Mouse (Mus musculus): ENCODE measurements around the gene Kcnd2.

DNA sequence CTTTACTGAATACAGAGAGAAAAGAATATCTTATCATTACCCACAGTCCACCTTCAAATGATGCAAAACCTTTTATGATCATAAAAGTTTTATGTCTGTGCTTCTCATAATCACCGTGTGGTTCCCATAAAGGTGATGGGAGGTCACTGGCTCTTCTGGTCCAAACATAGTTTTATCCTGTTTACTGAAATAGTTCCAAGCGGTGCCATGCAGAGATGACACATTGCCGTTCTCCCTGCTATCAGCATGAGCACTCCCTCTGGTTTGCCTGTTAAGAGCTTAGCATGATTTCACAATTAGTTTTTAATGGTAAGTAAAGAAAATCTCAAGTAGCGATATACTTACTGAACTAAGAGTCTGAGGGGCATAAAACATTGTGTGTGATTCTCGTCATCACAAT, 43.7 kb downstream of the Kcnd2 start:
- no peak for TF ChIP-seq HCFC1 (IDR thresholded peaks at IDR 0.05; ENCODE audit: low read depth, low read length)
- no peak for TF ChIP-seq CTCF (conservative IDR thresholded peaks at IDR 0.05 in 1 of 2, IDR thresholded peaks at IDR 0.05 in 1 of 2; ENCODE audit: low read depth in 2 of 2, low read length in 2 of 2)
- no peak for TF ChIP-seq RCOR1 (conservative IDR thresholded peaks at IDR 0.05; ENCODE audit: low read depth, low read length)
- no peak for TF ChIP-seq MAZ (IDR thresholded peaks at IDR 0.05; ENCODE audit: low read depth, low read length)
- TF ChIP-seq POLR2A (IDR thresholded peaks at IDR 0.05; ENCODE audit: low read depth, low read length), result no peak
- TF ChIP-seq BHLHE40 (IDR thresholded peaks at IDR 0.05; ENCODE audit: low read depth, low read length), result no peak
- no peak for TF ChIP-seq EP300 (IDR thresholded peaks at IDR 0.05; ENCODE audit: low read length)
- TF ChIP-seq CHD2 (IDR thresholded peaks at IDR 0.05; ENCODE audit: low read length), result no peak
- TF ChIP-seq ZKSCAN1 (IDR thresholded peaks at IDR 0.05; ENCODE audit: borderline replicate concordance, low read depth, low read length), result no peak
- TF ChIP-seq USF1 (IDR thresholded peaks at IDR 0.05; ENCODE audit: low read depth, low read length), result no peak
- no peak for TF ChIP-seq CHD1 (IDR thresholded peaks at IDR 0.05; ENCODE audit: low read depth, low read length)
- TF ChIP-seq MAFK (IDR thresholded peaks at IDR 0.05; ENCODE audit: insufficient replicate concordance, low read length), result no peak
- TF ChIP-seq TCF12 (IDR thresholded peaks at IDR 0.05; ENCODE audit: low read depth, low read length), result no peak
- TF ChIP-seq ETS1 (conservative IDR thresholded peaks at IDR 0.05; ENCODE audit: low read depth, low read length), result no peak

Measured in CH12.LX (cell line).